16 mouse cellular contexts compared by ENCODE assay signal in genomic region chr14:25207422-25207821, GRCm38 (mm10).
DNase-seq lines count a peak whose midpoint lies in the region; ATAC-seq lines count a peak whose summit lies in the region.
"Had no signal": no experiment of that assay in that cellular context is flagged by ENCODE, and none has a peak within 500 bp of the region (broad histone marks: within the 10 kb centered on the region; RNA-seq: fewer than 3 reads in every experiment).

No protein-coding gene starts in this region.

- intact Hi-C loops in heart, postnatal 10 days (cut with DNase I), result loop anchor here (10.0 kb wide), 1 partner anchor 357 kb away; no protein-coding TSS in a partner anchor

- no peak for ATAC-seq in heart, embryonic 13.5 days (ENCODE audit: extremely low read depth, insufficient number of reproducible peaks, low FRiP score, low TSS enrichment)
- ATAC-seq in embryonic facial prominence, embryonic 13.5 days (ENCODE audit: insufficient number of reproducible peaks, insufficient read depth, low FRiP score, low TSS enrichment, low read depth), result no peak
- peak; percentile 31; the same call in 1 of the 2 replicates for ATAC-seq in kidney, embryonic 15.5 days (replicated peaks; ENCODE audit: low FRiP score)
- no peak for ATAC-seq in limb, embryonic 15.5 days (ENCODE audit: insufficient number of reproducible peaks, low FRiP score, low TSS enrichment, low read depth)
- ATAC-seq: forebrain, embryonic 13.5 days had no signal

- no peaks in the 10 kb centered on the region for H3K27me3 ChIP-seq in heart, embryonic 13.5 days (replicated peaks)
- no peaks in the 10 kb centered on the region for H3K27me3 ChIP-seq in embryonic facial prominence, embryonic 13.5 days
- no peaks in the 10 kb centered on the region for H3K27me3 ChIP-seq in kidney, embryonic 15.5 days
- H3K27me3 ChIP-seq in limb, embryonic 15.5 days, result no peaks in the 10 kb centered on the region
- H3K27me3 ChIP-seq: embryonic facial prominence, embryonic 15.5 days; forebrain, embryonic 13.5 days; lung, embryonic 15.5 days; stomach, embryonic 15.5 days had no signal

- no peaks in the 10 kb centered on the region for H3K9me3 ChIP-seq in heart, embryonic 13.5 days
- no peaks in the 10 kb centered on the region for H3K9me3 ChIP-seq in embryonic facial prominence, embryonic 13.5 days
- H3K9me3 ChIP-seq in kidney, embryonic 15.5 days (replicated peaks), result no peaks in the 10 kb centered on the region
- no peaks in the 10 kb centered on the region for H3K9me3 ChIP-seq in limb, embryonic 15.5 days
- H3K9me3 ChIP-seq: embryonic facial prominence, embryonic 15.5 days; forebrain, embryonic 13.5 days; hindbrain, embryonic 13.5 days; lung, embryonic 15.5 days; stomach, embryonic 15.5 days had no signal

- no peak for DNase-seq in heart, postnatal 10 days
- no peak for DNase-seq in cerebellum, postnatal 25 days
- DNase-seq in B cell, adult 2 months, result no peak
- no peak for DNase-seq in right cerebral cortex, postnatal 14 days
- DNase-seq: adrenal gland, adult 2 months; cerebellum, adult 9-10 months; thymus, postnatal 36 days had no signal

- H3K4me2 ChIP-seq in heart, embryonic 13.5 days, result no peak overlapping the region
- H3K4me2 ChIP-seq in embryonic facial prominence, embryonic 13.5 days, result no peak overlapping the region
- H3K4me2 ChIP-seq in kidney, embryonic 15.5 days, result no peak overlapping the region
- H3K4me2 ChIP-seq in limb, embryonic 15.5 days, result no peak overlapping the region
- H3K4me2 ChIP-seq: embryonic facial prominence, embryonic 15.5 days; forebrain, embryonic 13.5 days; hindbrain, embryonic 13.5 days; lung, embryonic 15.5 days; stomach, embryonic 15.5 days had no signal

- 0 out of 2 replicates have a peak overlapping the region, but pooled peaks have one; percentile 24 for H3K27ac ChIP-seq in heart, embryonic 13.5 days (replicated peaks)
- peak overlapping the region; percentile 48; the same call in 1 of the 2 replicates for H3K27ac ChIP-seq in embryonic facial prominence, embryonic 13.5 days
- peak overlapping the region; percentile 82 for H3K27ac ChIP-seq in kidney, embryonic 15.5 days
- peak overlapping the region; percentile 76 for H3K27ac ChIP-seq in limb, embryonic 15.5 days
- H3K27ac ChIP-seq: embryonic facial prominence, embryonic 15.5 days; forebrain, embryonic 13.5 days; hindbrain, embryonic 13.5 days; lung, embryonic 15.5 days had no signal

- WGBS in heart, embryonic 13.5 days, result 56% methylated on average over 5 of the region's 5 CpGs
- WGBS in embryonic facial prominence, embryonic 13.5 days, result 52% methylated on average over 5 of the region's 5 CpGs
- 37% methylated on average over 5 of the region's 5 CpGs for WGBS in kidney, embryonic 15.5 days
- 41% methylated on average over 5 of the region's 5 CpGs for WGBS in limb, embryonic 15.5 days

- H3K9ac ChIP-seq in heart, embryonic 13.5 days, result peak overlapping the region; percentile 42; the same call in 1 of the 2 replicates
- no peak overlapping the region for H3K9ac ChIP-seq in embryonic facial prominence, embryonic 13.5 days
- H3K9ac ChIP-seq in kidney, embryonic 15.5 days, result no peak overlapping the region
- no peak overlapping the region for H3K9ac ChIP-seq in limb, embryonic 15.5 days
- H3K9ac ChIP-seq: embryonic facial prominence, embryonic 15.5 days; forebrain, embryonic 13.5 days; hindbrain, embryonic 13.5 days; lung, embryonic 15.5 days; stomach, embryonic 15.5 days had no signal

- no peak overlapping the region for H3K4me3 ChIP-seq in heart, embryonic 13.5 days
- H3K4me3 ChIP-seq in embryonic facial prominence, embryonic 13.5 days, result no peak overlapping the region
- H3K4me3 ChIP-seq in kidney, embryonic 15.5 days (replicated peaks), result no peak overlapping the region
- no peak overlapping the region for H3K4me3 ChIP-seq in limb, embryonic 15.5 days
- H3K4me3 ChIP-seq: embryonic facial prominence, embryonic 15.5 days; forebrain, embryonic 13.5 days; hindbrain, embryonic 13.5 days; lung, embryonic 15.5 days; stomach, embryonic 15.5 days had no signal

- no peaks in the 10 kb centered on the region for H3K36me3 ChIP-seq in heart, embryonic 13.5 days
- H3K36me3 ChIP-seq in embryonic facial prominence, embryonic 13.5 days, result no peaks in the 10 kb centered on the region
- no peaks in the 10 kb centered on the region for H3K36me3 ChIP-seq in kidney, embryonic 15.5 days
- no peaks in the 10 kb centered on the region for H3K36me3 ChIP-seq in limb, embryonic 15.5 days
- H3K36me3 ChIP-seq: embryonic facial prominence, embryonic 15.5 days; hindbrain, embryonic 13.5 days; lung, embryonic 15.5 days; stomach, embryonic 15.5 days had no signal

- peaks cover 20% of the 10 kb centered on the region for H3K4me1 ChIP-seq in heart, embryonic 13.5 days
- H3K4me1 ChIP-seq in embryonic facial prominence, embryonic 13.5 days, result peaks cover 23% of the 10 kb centered on the region
- peaks cover 52% of the 10 kb centered on the region for H3K4me1 ChIP-seq in kidney, embryonic 15.5 days
- H3K4me1 ChIP-seq in limb, embryonic 15.5 days, result peaks cover 40% of the 10 kb centered on the region
- H3K4me1 ChIP-seq: forebrain, embryonic 13.5 days had no signal

Comparison
In these comparisons a context has a peak if more than half of its experiments do, and no peak if none do; other contexts are left out.
1. H3K27ac ChIP-seq: peak in every context shown above with its lines; median percentile 82 in kidney, embryonic 15.5 days; 76 in limb, embryonic 15.5 days; 48 in embryonic facial prominence, embryonic 13.5 days; 24 in heart, embryonic 13.5 days.